Mouse (Mus musculus) heart, adult 8-10 months (tissue): ENCODE results near the gene Fbxo22. TPM values are rescaled to one million over a fixed set of nuclear protein-coding genes. Genes with fewer than 3 reads are reported as not detected.

Source experiments
- total RNA-seq, 4 experiments: library from RNA; stranded (reverse); gene quantifications; 2 replicates each; pipeline ENCODE4 v1.2.4; 2022

Fbxo22 gene
- total RNA-seq, 4 experiments from 2014 or later: 31.0 to 34.3 (median 33.3) TPM

Other genes with a start within 250 kb of the Fbxo22 start
- not detected for gene Chrna5, start 228.0 kb upstream of the Fbxo22 start, total RNA-seq
- not detected for gene Chrna3, start 182.4 kb upstream of the Fbxo22 start, total RNA-seq
- gene Chrnb4, start 160.1 kb upstream of the Fbxo22 start, total RNA-seq: under 1 TPM in 1 of 4 experiments, not detected in 3; 0.06 TPM
- gene Ube2q2, start 60.1 kb upstream of the Fbxo22 start, total RNA-seq: 10 to 100 TPM; 27.6 to 29.7 (median 28.3) TPM
- 1 to 10 TPM; 2.1 to 3.8 (median 2.4) TPM for gene Nrg4, start 117.9 kb downstream of the Fbxo22 start, total RNA-seq
- gene Tmem266, start 118.0 kb downstream of the Fbxo22 start, total RNA-seq: 1 to 10 TPM; 2.4 to 3.0 (median 2.5) TPM